Mouse (Mus musculus): ENCODE results near the gene Kcna3. TPM values are rescaled to one million over a fixed set of nuclear protein-coding genes. Genes with fewer than 3 reads are reported as not detected.

The Kcna3 gene
- polyA plus RNA-seq, 1 experiment, result not detected

GRCm38 (mm10) chr3:107040408-107040807 is 4.4 kb downstream of the Kcna3 start:
- Histone ChIP-seq H3K4me1 (ENCODE audit: control insufficient read depth, insufficient read depth, low read length) (peaks cover 4% of the 10 kb centered on the region), H3K4me3 (ENCODE audit: insufficient read depth, low read depth, low read length) (no peak overlapping the region), H3K27ac (ENCODE audit: insufficient read depth, low read depth, low read length) (peak overlapping the region; percentile 71; the same call in 1 of the 2 replicates)
- TF ChIP-seq POLR2A (IDR thresholded peaks at IDR 0.05; ENCODE audit: insufficient read depth, low read depth, low read length), result no peak
- WGBS, result 58% methylated on average over 3 of the region's 3 CpGs

GRCm38 (mm10) chr3:107041718-107042117 is 5.7 kb downstream of the Kcna3 start:
- no peak overlapping the region; the same call in 1 of the 2 replicates for H3K4me3 ChIP-seq (ENCODE audit: insufficient read depth, low read depth, low read length)
- no peak overlapping the region for H3K27ac ChIP-seq (ENCODE audit: insufficient read depth, low read depth, low read length)
- H3K4me1 ChIP-seq (ENCODE audit: control insufficient read depth, insufficient read depth, low read length), result no peaks in the 10 kb centered on the region
- WGBS, result 55% methylated on average over 1 of the region's 1 CpGs
- TF ChIP-seq CTCF (IDR thresholded peaks at IDR 0.05; ENCODE audit: insufficient read depth, low read depth, low read length) (no peak), POLR2A (IDR thresholded peaks at IDR 0.05; ENCODE audit: insufficient read depth, low read depth, low read length) (no peak)

GRCm38 (mm10) chr3:107061468-107061867 is 25.5 kb downstream of the Kcna3 start:
- TF ChIP-seq CTCF (IDR thresholded peaks at IDR 0.05; ENCODE audit: insufficient read depth, low read depth, low read length) (no peak), POLR2A (IDR thresholded peaks at IDR 0.05; ENCODE audit: insufficient read depth, low read depth, low read length) (no peak)

GRCm38 (mm10) chr3:107062771-107063170 is 26.8 kb downstream of the Kcna3 start:
- Histone ChIP-seq H3K4me3 (ENCODE audit: insufficient read depth, low read depth, low read length) (no peak overlapping the region), H3K4me1 (ENCODE audit: control insufficient read depth, insufficient read depth, low read length) (peaks cover 3% of the 10 kb centered on the region), H3K27ac (ENCODE audit: insufficient read depth, low read depth, low read length) (no peak overlapping the region)
- no peak for TF ChIP-seq CTCF (IDR thresholded peaks at IDR 0.05; ENCODE audit: insufficient read depth, low read depth, low read length)
- TF ChIP-seq POLR2A (IDR thresholded peaks at IDR 0.05; ENCODE audit: insufficient read depth, low read depth, low read length), result no peak
- whole genome bisulfite sequencing, result 13% methylated on average over 1 of the region's 1 CpGs

More at GRCm38 (mm10) chr3:107061468-107061867, 25.5 kb downstream of the Kcna3 start:
- Histone ChIP-seq H3K4me1 (ENCODE audit: control insufficient read depth, insufficient read depth, low read length) (peaks cover 2% of the 10 kb centered on the region; the same call in 1 of the 2 replicates), H3K27ac (ENCODE audit: insufficient read depth, low read depth, low read length) (no peak overlapping the region), H3K4me3 (ENCODE audit: insufficient read depth, low read depth, low read length) (no peak overlapping the region)
- 94% methylated on average over 1 of the region's 1 CpGs for WGBS

GRCm38 (mm10) chr3:107065510-107066095 is 29.6 kb downstream of the Kcna3 start:
- Histone ChIP-seq H3K4me3 (ENCODE audit: insufficient read depth, low read depth, low read length) (no peak overlapping the region), H3K27ac (ENCODE audit: insufficient read depth, low read depth, low read length) (no peak overlapping the region), H3K4me1 (ENCODE audit: control insufficient read depth, insufficient read depth, low read length) (peaks cover 5% of the 10 kb centered on the region)
- TF ChIP-seq CTCF (IDR thresholded peaks at IDR 0.05; ENCODE audit: insufficient read depth, low read depth, low read length) (no peak), POLR2A (IDR thresholded peaks at IDR 0.05; ENCODE audit: insufficient read depth, low read depth, low read length) (no peak)
- 59% methylated on average over 6 of the region's 6 CpGs for WGBS

- TF ChIP-seq CTCF (IDR thresholded peaks at IDR 0.05; ENCODE audit: insufficient read depth, low read depth, low read length), result no peak
- no peak for TF ChIP-seq POLR2A (IDR thresholded peaks at IDR 0.05; ENCODE audit: insufficient read depth, low read depth, low read length)
- WGBS, result 52% methylated on average over 7 of the region's 7 CpGs
- H3K4me1 ChIP-seq (ENCODE audit: control insufficient read depth, insufficient read depth, low read length), result peaks cover 5% of the 10 kb centered on the region
- H3K27ac ChIP-seq (ENCODE audit: insufficient read depth, low read depth, low read length), result no peak overlapping the region
- no peak overlapping the region for H3K4me3 ChIP-seq (ENCODE audit: insufficient read depth, low read depth, low read length)
Measured at GRCm38 (mm10) chr3:107066165-107066850, 30.3 kb downstream of the Kcna3 start.

- Histone ChIP-seq H3K4me3 (ENCODE audit: insufficient read depth, low read depth, low read length) (no peak overlapping the region), H3K4me1 (ENCODE audit: control insufficient read depth, insufficient read depth, low read length) (peaks cover 5% of the 10 kb centered on the region), H3K27ac (ENCODE audit: insufficient read depth, low read depth, low read length) (no peak overlapping the region)
- TF ChIP-seq CTCF (IDR thresholded peaks at IDR 0.05; ENCODE audit: insufficient read depth, low read depth, low read length) (no peak), POLR2A (IDR thresholded peaks at IDR 0.05; ENCODE audit: insufficient read depth, low read depth, low read length) (no peak)
- WGBS, result 56% methylated on average over 6 of the region's 6 CpGs
Measured at GRCm38 (mm10) chr3:107067245-107067644, 31.3 kb downstream of the Kcna3 start.

- no peak for TF ChIP-seq CTCF (IDR thresholded peaks at IDR 0.05; ENCODE audit: insufficient read depth, low read depth, low read length)
- TF ChIP-seq POLR2A (IDR thresholded peaks at IDR 0.05; ENCODE audit: insufficient read depth, low read depth, low read length), result no peak
- Histone ChIP-seq H3K4me3 (ENCODE audit: insufficient read depth, low read depth, low read length) (no peak overlapping the region), H3K27ac (ENCODE audit: insufficient read depth, low read depth, low read length) (no peak overlapping the region), H3K4me1 (ENCODE audit: control insufficient read depth, insufficient read depth, low read length) (no peaks in the 10 kb centered on the region)
- 85% methylated on average over 2 of the region's 2 CpGs for WGBS
Measured at GRCm38 (mm10) chr3:107073863-107074262, 37.9 kb downstream of the Kcna3 start.

GRCm38 (mm10) chr3:107075705-107076104 is 39.7 kb downstream of the Kcna3 start:
- TF ChIP-seq POLR2A (IDR thresholded peaks at IDR 0.05; ENCODE audit: insufficient read depth, low read depth, low read length), result no peak
- no peak for TF ChIP-seq CTCF (IDR thresholded peaks at IDR 0.05; ENCODE audit: insufficient read depth, low read depth, low read length)
- no peak overlapping the region for H3K4me3 ChIP-seq (ENCODE audit: insufficient read depth, low read depth, low read length)
- no peak overlapping the region for H3K27ac ChIP-seq (ENCODE audit: insufficient read depth, low read depth, low read length)
- 90% methylated on average over 1 of the region's 1 CpGs for WGBS
- no peaks in the 10 kb centered on the region for H3K4me1 ChIP-seq (ENCODE audit: control insufficient read depth, insufficient read depth, low read length)
